Mouse (Mus musculus): ENCODE data around the gene Sec24d. TPM values are rescaled to one million over a fixed set of nuclear protein-coding genes. Genes with fewer than 3 reads are reported as not detected.

Sec24d gene
- polyA plus RNA-seq (2017; shearing (Covaris generic)) = 35.3 TPM

GRCm38 (mm10) chr3:123266753-123267651 lies at the start of gene Sec24d:
Sec24d (plus strand) TSS chr3:123267455.

GRCm38 (mm10) chr3:123235921-123236320 lies 31.3 kb upstream of the Sec24d start, which contains the start of gene Synpo2:
Synpo2 (minus strand) TSS chr3:123236149.

GRCm38 (mm10) chr3:123385486-123386156 lies 118.4 kb downstream of the Sec24d start, which contains the start of gene Mettl14:
Mettl14 (minus strand) TSS chr3:123386108.

Other genes with a start within 250 kb of the Sec24d start
- not detected for gene Myoz2, start 232.4 kb upstream of the Sec24d start, polyA plus RNA-seq (2017; shearing (Covaris generic))
- not detected for gene Synpo2, start 31.3 kb upstream of the Sec24d start, polyA plus RNA-seq (2017; shearing (Covaris generic))
- gene Mettl14, start 118.7 kb downstream of the Sec24d start, polyA plus RNA-seq (2017; shearing (Covaris generic)) = 23.9 TPM
- 36.1 TPM for gene Prss12, start 179.5 kb downstream of the Sec24d start, polyA plus RNA-seq (2017; shearing (Covaris generic))